Mouse (Mus musculus) C2C12 (cell line): ENCODE measurements around the gene Mocs1. TPM values are rescaled to one million over a fixed set of nuclear protein-coding genes. Genes with fewer than 3 reads are reported as not detected.

ENCODE experiments used
- H3K27me3 ChIP-seq: one replicate; pipeline ENCODE4 v1.6.1; 2011; ENCODE audit not compliant: control insufficient read depth, insufficient read depth, insufficient read length
- H3K36me3 ChIP-seq: one replicate; pipeline ENCODE4 v1.6.1; 2011; ENCODE audit not compliant: control insufficient read depth, insufficient read depth
- H3K4me3 ChIP-seq: one replicate; pipeline ENCODE4 v1.5.1; 2011; ENCODE audit warnings: mild to moderate bottlenecking, control low read depth; ENCODE audit not compliant: poor library complexity, insufficient read depth, severe bottlenecking
- H3K79me2 ChIP-seq: one replicate; pipeline ENCODE4 v1.6.1; 2011; ENCODE audit not compliant: control insufficient read depth, insufficient read depth
- H3K79me3 ChIP-seq: one replicate; pipeline ENCODE4 v1.6.1; 2011; ENCODE audit warnings: low read depth, control low read depth
- H3ac ChIP-seq: one replicate; pipeline ENCODE3; 2011; ENCODE audit warnings: low read depth; ENCODE audit not compliant: control insufficient read depth, insufficient read length
- CEBPB ChIP-seq: IDR thresholded peaks from one replicate; pipeline ENCODE4 v1.6.1; 2011; ENCODE audit warnings: low read depth, mild to moderate bottlenecking, control low read depth, moderate library complexity
- CTCF ChIP-seq: IDR thresholded peaks from one replicate; pipeline ENCODE4 v1.5.1; 2011; ENCODE audit not compliant: control insufficient read depth, insufficient read depth, insufficient read length
- FOSL1 ChIP-seq: IDR thresholded peaks from one replicate; pipeline ENCODE4 v1.8.0; 2011; ENCODE audit warnings: mild to moderate bottlenecking, low read length; ENCODE audit not compliant: poor library complexity, insufficient read depth, severe bottlenecking
- MAX ChIP-seq: IDR thresholded peaks from one replicate; pipeline ENCODE4 v1.6.1; 2011; ENCODE audit warnings: mild to moderate bottlenecking, control low read depth
- MYOD1 ChIP-seq: IDR thresholded peaks from one replicate; pipeline ENCODE4 v1.6.1; 2011; ENCODE audit warnings: low read depth; ENCODE audit not compliant: control insufficient read depth, insufficient read length
- MYOG ChIP-seq: IDR thresholded peaks from one replicate; pipeline ENCODE4 v1.6.1; 2011; ENCODE audit not compliant: control insufficient read depth, insufficient read length; ENCODE audit errors: extremely low read depth
- USF1 ChIP-seq: IDR thresholded peaks from one replicate; pipeline ENCODE4 v1.6.1; 2011; ENCODE audit warnings: low read depth, mild to moderate bottlenecking, control low read depth, moderate library complexity
- polyA plus RNA-seq: library from polyadenylated mRNA; unstranded; fragments of >200 nt; fragmentation: generic; extraction: Trizol; gene quantifications from one replicate; pipeline ENCODE4 v1.2.1, GENCODE M21; 2012; ENCODE audit warnings: missing spikeins

Gene Mocs1
- polyA plus RNA-seq, 1 experiment: 13.7 TPM

- Histone ChIP-seq H3K36me3 (no peaks in the 10 kb centered on the region), H3K27me3 (no peaks in the 10 kb centered on the region)
- no peak for TF ChIP-seq CEBPB
- TF ChIP-seq USF1: no peak
- no peak for TF ChIP-seq CTCF
- TF ChIP-seq MYOG: no peak
- no peak for TF ChIP-seq MAX
- TF ChIP-seq FOSL1: no peak
- TF ChIP-seq MYOD1: peak; percentile 36
Measured at GRCm38 (mm10) chr17:49477370-49477769, 49.2 kb downstream of the Mocs1 start.

DNA sequence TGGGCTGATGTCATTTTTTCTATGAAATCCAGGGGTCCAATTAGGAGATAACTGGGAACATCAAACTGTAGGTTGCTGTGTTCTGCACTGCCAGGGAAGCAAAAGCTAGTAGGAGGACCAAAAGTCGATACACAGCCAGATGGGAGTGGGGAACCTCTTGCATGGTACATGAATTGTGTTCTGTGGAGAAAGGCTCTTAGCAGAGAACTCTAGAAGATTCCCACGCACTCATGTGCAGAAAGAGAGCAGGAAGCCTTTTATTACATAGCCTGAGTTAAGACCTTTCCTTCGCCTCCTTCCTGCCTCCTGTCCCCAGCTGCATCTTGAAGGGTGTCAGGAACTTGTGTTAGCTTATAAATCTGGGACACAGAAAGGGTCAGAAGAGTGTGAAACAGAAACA, 53.7 kb downstream of the Mocs1 start:
- H3K36me3 ChIP-seq: no peaks in the 10 kb centered on the region
- TF ChIP-seq MAX (no peak), CTCF (no peak), MYOG (no peak)

More at GRCm38 (mm10) chr17:49477370-49477769, 49.2 kb downstream of the Mocs1 start:
- no peaks in the 10 kb centered on the region for H3K79me2 ChIP-seq
- H3K79me3 ChIP-seq: no peaks in the 10 kb centered on the region
- H3K4me3 ChIP-seq: no peak overlapping the region
- H3ac ChIP-seq: no peak overlapping the region

DNA sequence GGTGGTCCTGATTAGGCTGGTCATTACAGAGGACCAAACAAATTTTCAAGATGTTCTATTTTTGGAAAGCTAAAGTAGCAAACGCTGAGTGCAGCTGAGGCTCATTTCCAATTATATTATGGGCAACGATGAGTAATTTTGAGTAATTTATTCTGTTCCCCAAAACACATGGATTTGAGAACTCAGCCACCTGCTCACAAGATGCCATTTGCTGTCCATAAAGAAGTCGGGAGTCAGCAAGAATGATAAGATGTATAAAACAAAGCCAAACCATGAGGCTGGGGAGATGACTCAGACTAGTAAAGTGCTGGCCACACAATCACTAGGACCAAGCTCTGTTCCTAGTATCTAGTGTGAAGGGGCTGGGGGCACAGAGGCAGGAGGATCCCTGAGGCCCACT, 56.3 kb downstream of the Mocs1 start:
- no peaks in the 10 kb centered on the region for H3K27me3 ChIP-seq
- no peaks in the 10 kb centered on the region for H3K36me3 ChIP-seq
- no peaks in the 10 kb centered on the region for H3K79me3 ChIP-seq
- H3K4me3 ChIP-seq: no peak overlapping the region
- no peaks in the 10 kb centered on the region for H3K79me2 ChIP-seq
- TF ChIP-seq MAX (no peak), USF1 (no peak), CEBPB (no peak), MYOD1 (peak; percentile 58)
- H3ac ChIP-seq: no peak overlapping the region

More for the DNA sequence above, 53.7 kb downstream of the Mocs1 start:
- H3K27me3 ChIP-seq: no peaks in the 10 kb centered on the region
- no peaks in the 10 kb centered on the region for H3K79me3 ChIP-seq
- no peak overlapping the region for H3K4me3 ChIP-seq
- H3K79me2 ChIP-seq: no peaks in the 10 kb centered on the region
- no peak overlapping the region for H3ac ChIP-seq

DNA sequence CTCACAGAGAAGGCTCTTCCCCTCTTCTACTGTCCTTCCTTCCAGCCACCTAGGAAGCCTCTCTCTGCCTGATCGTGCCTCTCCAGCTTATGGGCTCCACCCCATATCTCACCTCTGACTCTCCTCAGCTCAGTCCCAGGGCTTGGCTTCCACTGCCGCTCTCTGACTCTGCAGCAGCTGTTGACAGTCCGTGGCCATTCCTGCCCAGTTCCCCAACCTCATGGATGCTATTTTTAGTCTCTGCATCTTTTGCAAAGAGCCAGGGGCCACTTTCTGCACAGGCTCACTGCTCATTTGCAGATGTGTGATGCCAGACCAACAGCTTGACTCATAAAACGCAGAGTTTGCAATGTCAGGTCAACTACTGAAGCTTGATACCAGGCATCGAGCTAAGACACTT, 60.9 kb downstream of the Mocs1 start:
- H3K79me2 ChIP-seq: no peaks in the 10 kb centered on the region
- no peaks in the 10 kb centered on the region for H3K79me3 ChIP-seq
- TF ChIP-seq MYOG: no peak
- peak; percentile 68 for TF ChIP-seq MYOD1
- H3K4me3 ChIP-seq: no peak overlapping the region
- no peak overlapping the region for H3ac ChIP-seq
- no peaks in the 10 kb centered on the region for H3K27me3 ChIP-seq
- no peaks in the 10 kb centered on the region for H3K36me3 ChIP-seq

- H3K79me2 ChIP-seq: no peaks in the 10 kb centered on the region
- TF ChIP-seq FOSL1 (no peak), CTCF (no peak), MYOG (no peak), CEBPB (no peak), MAX (no peak), USF1 (no peak), MYOD1 (no peak)
- H3ac ChIP-seq: no peak overlapping the region
- no peaks in the 10 kb centered on the region for H3K79me3 ChIP-seq
- H3K4me3 ChIP-seq: no peak overlapping the region
- no peaks in the 10 kb centered on the region for H3K27me3 ChIP-seq
- H3K36me3 ChIP-seq: no peaks in the 10 kb centered on the region
Measured at GRCm38 (mm10) chr17:49493276-49493675, 65.1 kb downstream of the Mocs1 start.

GRCm38 (mm10) chr17:49498169-49498568, 70.0 kb downstream of the Mocs1 start:
- H3K27me3 ChIP-seq: no peaks in the 10 kb centered on the region
- H3K79me3 ChIP-seq: no peaks in the 10 kb centered on the region
- H3K79me2 ChIP-seq: no peaks in the 10 kb centered on the region
- no peak overlapping the region for H3K4me3 ChIP-seq
- H3K36me3 ChIP-seq: no peaks in the 10 kb centered on the region
- TF ChIP-seq USF1 (no peak), MYOD1 (no peak)
- H3ac ChIP-seq: no peak overlapping the region
